Mouse (Mus musculus): ENCODE measurements around the gene Bet1l.

DNA sequence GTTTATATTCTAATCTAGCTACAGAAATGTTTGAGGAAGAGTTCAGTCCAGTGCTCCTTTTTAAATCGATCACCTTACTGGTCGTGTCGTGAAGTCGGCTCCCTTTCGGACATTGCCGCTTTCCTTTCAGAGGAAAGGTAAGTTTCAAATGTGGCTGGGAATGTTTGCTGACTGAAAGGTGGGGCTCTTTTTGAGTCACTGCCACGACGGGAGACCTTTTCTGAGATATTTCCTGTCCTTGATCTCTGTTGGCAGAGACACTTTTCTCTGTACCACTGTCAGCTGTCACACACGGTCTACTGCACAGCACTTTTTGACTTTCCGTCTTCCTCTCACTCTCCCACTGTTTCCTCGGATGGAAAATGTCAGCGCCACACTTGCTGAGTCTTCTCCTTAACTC, 44.5 kb downstream of the Bet1l start:
- TF ChIP-seq CTCF (IDR thresholded peaks at IDR 0.05; ENCODE audit: low read depth) (no peak), EP300 (IDR thresholded peaks at IDR 0.05; ENCODE audit: low read depth) (no peak)

Data from heart, postnatal 0 days (tissue).